Mouse (Mus musculus) heart, postnatal 25 days (tissue): ENCODE measurements around the gene Prex1. TPM values are rescaled to one million over a fixed set of nuclear protein-coding genes. Genes with fewer than 3 reads are reported as not detected.

Source experiments
- DNase-seq: peaks from one replicate; pipeline ENCODE4 v3.0.0; 2022; ENCODE audit warnings: low spot score
- intact Hi-C: fragments of 180-260 bp; cut with DNase I; formaldehyde crosslinking; loops from one replicate; pipeline ENCODE4 v1.15.1; 2025
- total RNA-seq, 2 experiments: library from RNA; stranded (reverse); gene quantifications; 2 replicates each; pipeline ENCODE4 v1.2.3; 2021

Gene Prex1
- total RNA-seq, 2 experiments from 2014 or later: 5.9 to 6.6 TPM

DNA sequence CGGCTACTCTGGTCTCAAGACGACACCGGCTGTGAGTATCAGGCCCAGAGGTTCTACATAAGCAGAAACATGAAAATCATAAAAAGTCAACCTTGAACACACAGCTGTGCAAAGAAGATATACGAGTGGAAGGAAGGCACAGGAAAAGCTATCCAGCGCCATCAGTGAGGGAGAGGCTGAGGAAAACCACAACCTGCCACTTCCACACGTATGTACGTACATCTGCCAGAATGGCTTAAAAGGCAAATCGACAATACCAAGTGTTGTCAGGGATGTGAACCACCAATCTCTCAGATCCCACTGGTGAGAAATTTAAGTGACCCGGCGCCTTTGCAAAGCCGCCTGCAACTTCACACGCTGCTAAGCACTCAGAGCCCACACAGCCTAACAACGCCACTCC, 47.5 kb downstream of the Prex1 start:
- intact Hi-C loops: no loop called here
- DNase-seq: no peak

DNA sequence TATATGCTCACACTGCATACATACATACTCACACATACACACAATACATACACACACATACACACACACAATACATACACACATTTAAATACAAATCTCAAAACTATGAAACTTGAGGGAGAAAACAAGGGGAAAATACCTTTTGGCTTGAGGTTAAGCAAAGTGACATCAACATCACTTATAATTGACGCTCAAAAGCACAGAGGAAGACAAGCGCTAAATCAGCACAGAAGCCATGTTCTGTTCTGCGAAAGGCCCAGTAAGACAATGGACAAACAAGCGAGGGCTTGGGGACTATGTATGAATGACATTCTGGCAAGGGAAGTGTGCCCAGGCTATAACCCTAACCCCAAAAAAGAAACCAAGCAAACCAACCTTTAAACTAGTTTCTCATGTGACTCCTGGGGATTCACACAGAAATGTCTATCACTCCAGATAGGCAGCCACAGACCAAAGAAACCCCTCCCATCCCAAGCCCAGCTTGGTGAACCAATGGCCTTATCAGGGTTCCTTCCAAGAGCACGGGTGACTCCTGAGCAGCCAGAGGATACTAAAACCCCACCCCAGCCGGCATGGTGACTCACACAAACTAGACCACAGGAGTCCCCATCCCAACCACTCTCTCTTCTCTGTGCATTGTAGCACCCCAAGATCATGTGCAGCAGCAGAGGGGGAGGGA, 48.2 kb downstream of the Prex1 start:
- no peak for DNase-seq
- intact Hi-C loops: no loop called here

DNA sequence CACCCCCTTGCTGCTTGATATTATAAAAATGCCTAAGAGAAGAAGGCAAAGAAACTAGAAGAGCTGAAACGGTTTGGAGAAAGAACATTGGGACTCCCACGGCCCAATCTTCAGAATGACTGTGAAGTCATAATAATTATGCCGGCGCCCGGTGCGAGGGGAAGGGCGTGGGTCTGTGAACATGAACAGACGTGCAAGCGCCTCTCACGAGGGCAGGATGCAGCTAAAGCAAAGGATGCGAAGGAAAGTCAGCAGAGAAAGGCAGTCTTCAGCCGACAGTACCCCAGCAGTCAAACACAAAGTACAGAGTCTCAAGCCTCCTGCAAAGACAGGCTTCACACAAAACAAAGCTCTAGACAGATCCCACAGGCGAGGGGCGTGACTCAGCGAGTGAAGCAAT, 49.1 kb downstream of the Prex1 start:
- no peak for DNase-seq
- intact Hi-C loops: no loop called here

DNA sequence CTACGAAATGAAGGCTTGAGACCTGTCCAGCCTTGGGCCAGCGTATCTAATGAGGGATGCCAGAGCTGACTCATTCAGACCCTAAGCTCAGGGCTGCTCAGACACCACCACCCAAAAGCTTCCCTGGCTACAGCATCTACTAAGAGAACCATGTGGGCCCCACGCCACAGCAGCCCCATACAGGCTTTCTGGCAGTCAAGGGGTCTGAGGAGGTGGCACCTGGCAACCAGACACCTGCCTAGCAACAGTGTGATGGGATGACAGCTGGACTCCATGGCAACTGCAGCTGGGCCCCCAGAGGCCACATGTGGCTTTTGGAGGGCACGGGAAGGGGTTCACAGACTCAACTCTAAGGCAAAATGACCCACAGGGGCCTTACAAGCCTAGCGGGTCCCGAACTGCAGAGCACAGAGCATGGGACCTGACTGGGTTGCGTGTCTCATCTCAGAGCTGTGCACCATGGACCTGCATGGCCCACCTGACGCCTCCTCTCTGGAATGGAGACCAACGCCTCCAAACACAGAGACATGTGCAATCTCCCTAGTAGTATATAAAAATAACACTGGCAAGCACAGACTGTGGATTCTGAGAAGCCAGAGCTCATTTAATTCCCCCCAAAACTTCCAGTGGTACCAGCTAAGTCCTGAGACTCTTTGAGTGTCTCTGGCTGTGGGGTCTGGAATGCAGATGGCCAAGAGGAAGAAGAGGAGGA, 50.2 kb downstream of the Prex1 start:
- intact Hi-C loops: no loop called here
- no peak for DNase-seq

DNA sequence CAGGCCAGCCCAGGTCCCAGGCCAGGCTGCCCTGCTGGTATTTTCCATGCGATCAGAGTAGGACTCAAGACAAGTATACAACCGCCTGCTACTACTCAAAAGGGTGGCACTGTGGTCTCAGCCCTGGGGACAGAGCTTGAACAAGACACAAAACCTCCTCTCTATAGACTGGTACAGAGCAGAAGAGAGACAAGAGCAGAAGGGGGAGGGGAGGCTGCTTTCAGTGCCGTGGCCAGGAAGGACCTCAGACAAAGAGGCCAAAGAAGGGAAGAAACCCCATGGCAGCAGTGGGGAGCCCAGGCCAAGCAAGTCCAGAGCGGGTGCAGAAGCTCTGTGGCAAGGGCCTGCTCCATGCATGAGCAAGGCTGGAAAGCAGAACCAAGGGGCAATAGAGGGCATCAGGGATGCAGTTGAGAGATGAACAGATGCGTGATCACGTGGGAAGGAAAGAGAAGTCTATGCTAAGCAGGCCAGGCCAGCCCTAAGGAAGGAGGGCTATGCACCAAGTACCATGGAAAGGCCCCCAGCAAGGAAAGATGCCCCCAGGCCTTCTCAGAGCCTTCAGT, 51.0 kb downstream of the Prex1 start:
- no peak for DNase-seq
- intact Hi-C loops: no loop called here

DNA sequence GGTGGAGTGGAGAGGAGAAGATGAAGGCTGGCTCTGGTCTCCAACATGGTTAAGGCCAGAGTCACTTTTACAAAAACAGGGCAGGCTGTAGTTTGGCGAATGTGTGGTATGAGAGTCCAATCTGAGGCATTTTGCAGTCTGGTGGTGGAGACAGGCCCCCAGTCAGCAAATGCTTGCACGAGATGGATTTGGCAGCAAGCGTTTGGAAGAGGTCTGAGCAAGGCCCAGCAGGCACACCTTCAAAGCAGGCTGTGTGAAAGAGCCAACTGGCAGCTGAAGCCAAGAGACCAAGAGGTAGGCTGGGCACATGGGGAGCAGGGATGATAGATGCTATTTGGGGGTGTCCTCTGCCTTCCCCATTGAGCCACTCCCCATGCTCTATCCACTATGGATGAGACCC, 51.7 kb downstream of the Prex1 start:
- no peak for DNase-seq
- intact Hi-C loops: no loop called here

DNA sequence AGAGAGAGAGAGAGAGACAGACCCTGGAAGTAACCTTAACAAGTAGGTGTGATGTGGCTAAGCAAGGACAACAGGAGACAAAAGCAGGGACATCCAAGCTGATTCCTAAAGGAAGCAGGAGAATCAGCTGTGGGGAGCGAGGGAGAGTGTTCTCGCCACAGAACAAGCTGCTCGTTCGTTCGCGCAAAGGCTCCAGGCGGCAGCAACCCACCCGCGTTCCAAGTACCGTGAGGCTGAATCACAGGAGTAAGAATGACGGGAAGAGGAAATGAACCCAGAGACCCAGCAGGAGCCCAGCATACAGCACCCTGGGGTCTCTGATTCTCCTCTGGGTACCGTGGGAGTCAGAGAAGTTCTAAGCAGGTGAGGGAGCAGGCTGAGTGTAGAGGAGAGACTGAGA, 52.1 kb downstream of the Prex1 start:
- no peak for DNase-seq
- intact Hi-C loops: no loop called here

DNA sequence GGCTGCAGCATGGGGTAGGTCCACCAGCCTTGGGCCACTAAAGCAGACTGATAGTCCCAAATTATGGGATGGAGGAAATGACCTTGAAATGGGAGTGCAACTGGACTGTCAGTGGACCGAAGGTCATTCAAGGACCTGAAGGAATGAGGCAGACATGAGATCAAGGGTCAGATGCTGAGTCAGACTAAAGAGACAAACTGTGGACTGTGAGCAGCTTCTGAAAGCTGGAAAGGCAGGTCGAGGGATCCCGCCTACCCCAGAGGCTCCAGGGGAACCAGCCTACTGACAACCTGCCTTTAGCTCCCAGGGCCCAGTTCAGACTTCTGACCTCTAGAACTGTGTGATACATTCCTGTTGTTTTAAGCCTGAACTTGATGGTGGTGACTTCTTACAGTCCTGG, 55.3 kb downstream of the Prex1 start:
- no peak for DNase-seq
- intact Hi-C loops: no loop called here

DNA sequence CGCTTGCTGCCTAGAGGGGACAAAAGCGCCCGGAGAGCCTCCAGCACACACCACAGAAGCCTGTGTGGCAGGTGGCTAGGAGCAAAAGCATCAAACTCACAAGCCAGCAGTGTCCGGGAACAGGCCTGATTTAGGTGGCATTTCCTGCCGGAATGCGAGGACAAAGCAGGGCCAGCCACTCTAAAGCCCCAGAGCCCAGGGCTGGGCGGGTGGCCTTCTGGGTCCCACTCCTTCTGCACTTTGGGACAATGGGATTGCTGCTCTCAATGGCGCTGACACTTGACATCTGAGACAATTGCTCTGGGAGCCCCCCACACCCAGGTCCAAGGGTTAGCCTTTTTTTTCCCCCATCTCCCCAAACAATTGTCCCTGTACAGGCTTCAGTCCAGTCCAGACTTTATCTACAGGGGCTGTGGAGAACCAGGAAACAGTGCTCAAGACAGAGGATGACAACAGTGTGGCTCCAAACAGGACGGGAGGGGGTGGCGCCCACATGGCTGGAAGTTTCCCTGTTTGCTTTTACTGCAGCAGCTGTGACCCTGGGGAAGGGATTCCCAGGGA, 56.1 kb downstream of the Prex1 start:
- DNase-seq: no peak
- intact Hi-C loops: no loop called here

DNA sequence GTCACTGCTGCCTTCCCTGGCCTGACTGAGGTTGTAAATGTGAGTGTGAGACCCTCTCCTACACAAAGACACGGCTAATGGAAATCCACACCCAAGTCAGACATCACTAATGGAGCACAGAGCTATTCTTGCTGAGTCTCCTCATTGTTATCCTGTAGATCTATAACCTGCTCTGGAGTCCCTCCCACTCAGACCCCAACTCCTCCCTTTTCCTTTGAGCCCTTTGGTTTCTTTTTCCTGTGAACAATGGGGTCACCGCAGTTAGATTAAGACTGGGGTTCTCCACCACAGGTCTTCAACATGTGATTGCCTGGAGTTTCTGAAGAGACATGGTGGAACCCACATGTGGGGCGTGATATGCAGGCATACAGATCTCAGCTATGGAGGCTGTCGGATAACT, 57.0 kb downstream of the Prex1 start:
- intact Hi-C loops: no loop called here
- DNase-seq: no peak

DNA sequence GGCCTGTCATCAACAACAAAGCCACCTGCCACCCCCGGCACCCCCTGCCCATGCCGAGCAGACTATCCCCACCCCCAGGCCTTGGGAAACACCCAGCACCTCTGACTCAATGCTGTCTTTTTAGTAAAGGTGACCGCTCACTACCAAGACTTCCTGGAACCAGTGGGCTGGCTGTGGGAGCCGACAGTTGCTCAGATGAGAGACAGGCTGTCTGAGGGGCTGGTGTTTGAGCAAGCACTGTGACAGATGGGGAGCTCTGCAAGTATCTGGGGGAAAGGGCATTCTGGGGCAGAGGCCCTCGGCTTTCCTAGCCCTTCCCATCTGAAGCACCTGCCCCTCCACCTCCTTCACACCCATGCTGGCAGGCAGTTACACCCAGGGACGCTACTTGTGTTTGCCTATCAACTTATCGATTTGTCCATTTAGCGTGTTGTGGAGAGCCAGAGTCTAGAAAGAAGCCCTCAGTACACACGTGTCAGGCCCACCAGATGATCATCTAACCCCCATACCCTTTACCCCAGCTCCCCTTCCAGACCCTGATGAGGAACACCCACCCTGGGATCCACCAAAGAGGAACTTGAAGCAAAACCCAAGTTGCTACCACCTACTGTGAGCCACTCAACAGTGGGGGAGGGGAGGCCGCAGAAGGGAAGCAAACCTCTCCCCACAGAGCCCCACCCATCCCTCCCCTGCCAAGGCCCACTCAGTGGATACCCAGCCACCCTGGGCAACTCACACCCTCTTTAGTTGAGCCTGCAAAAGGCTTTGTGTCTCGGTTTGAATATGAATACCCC, 57.7 kb downstream of the Prex1 start:
- intact Hi-C loops: no loop called here
- no peak for DNase-seq

DNA sequence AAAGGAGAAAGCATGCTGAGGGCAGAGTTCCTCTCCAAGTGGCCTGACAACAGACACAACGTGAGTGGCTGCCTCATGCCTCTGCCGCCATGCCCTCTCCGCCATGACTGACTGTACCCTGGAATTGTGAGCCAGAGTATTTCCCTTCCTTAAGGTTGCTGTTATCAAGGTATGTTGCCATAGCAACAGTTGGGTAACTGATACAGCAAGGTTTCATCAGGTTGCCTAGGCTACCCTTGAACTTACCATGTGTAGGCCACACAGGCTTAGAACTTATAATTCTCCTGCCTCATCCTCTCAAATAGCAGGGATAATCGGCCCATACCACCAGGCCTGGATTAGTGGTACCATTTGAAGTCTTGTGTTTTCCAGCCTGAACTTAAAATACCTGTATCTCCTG, 58.3 kb downstream of the Prex1 start:
- intact Hi-C loops: no loop called here
- no peak for DNase-seq

DNA sequence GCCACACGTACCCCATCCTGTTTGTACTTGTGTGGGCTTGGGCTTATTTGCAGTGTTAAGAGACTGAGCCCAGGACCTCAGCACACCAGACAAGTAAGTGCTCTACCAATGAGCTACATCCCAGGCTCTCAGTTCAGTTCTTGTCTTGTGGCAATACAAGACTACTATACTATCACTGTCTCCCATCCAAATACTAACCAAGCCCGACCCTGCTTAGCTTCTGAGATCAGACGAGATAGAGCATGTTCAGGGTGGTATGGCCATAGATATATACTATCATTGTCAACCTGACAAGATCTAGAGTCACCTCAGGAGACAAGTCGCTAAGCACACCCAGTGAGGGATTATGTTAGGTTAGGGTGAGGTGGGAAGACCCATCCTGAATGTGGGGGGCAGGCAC, 58.8 kb downstream of the Prex1 start:
- intact Hi-C loops: no loop called here
- no peak for DNase-seq

DNA sequence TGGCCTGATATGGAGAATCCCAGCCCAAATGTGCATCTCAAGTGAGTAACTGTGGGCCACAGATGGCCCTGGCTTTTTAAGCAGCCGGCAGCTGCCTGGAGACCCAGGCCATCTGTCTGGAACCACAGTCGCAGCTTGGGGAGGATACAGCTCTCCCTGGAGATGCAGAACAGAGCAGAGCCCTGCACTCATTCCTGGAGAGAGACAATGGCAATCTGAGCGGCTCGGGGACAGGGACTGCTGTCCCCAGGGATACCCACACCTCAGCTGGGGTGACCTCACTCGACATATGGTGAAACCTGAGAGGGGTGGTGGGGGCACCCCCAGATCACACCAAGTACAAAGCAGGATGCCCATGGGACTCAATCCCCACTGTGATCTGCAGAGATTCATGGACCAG, 60.1 kb downstream of the Prex1 start:
- intact Hi-C loops: no loop called here
- DNase-seq: no peak

DNA sequence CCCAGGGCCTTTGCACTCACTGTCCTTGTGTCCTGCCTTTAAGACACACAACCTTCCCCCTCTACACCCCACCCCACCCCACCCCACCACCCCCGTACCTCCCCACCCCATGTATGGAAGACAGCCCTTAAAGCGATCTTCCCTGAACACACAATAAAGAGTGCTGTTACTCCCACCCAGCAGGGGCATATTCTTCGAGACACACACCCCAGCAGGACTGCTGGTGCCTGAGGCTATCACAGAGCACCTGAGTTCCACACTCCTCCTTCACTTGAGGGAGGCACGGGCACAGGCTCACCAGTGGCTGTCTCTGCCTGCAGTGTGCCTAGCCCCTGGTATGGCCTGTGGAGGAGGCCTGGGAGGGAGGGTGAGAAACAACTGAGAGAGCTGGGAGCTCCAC, 61.0 kb downstream of the Prex1 start:
- DNase-seq: no peak
- intact Hi-C loops: no loop called here

DNA sequence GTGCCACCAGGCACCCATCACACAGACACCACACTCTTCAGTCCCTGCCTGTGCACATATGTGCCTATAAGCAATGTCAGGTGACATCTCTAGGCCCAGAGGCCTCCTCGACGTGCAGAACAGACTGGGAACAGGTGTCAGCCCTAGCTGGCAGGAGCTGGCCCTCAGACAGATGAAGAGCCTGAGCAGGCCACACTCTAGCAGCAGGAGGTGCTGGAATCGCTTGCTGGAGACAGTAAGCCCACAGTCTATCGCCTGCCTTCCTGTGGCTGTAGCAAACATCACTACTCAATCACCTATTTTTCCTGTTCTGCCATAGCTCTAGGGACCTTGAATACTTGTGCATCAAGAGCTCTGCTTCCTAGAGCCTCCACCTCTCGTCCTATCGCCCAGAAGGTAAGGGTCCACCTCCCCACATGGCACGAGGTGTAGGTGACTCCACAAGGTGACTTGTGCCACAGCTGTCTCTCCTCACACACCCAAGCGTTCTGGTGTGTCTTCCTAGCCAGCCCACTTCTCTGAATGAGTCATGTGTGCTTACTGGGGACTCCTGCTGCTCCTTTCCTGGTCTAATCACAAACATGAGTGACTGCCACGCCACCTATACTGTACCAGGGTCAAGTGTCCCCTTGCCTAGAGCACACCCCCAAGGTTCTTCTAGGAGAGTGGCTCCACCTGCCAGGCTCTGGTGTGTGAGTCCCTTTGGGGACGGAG, 62.2 kb downstream of the Prex1 start:
- intact Hi-C loops: no loop called here
- DNase-seq: no peak

DNA sequence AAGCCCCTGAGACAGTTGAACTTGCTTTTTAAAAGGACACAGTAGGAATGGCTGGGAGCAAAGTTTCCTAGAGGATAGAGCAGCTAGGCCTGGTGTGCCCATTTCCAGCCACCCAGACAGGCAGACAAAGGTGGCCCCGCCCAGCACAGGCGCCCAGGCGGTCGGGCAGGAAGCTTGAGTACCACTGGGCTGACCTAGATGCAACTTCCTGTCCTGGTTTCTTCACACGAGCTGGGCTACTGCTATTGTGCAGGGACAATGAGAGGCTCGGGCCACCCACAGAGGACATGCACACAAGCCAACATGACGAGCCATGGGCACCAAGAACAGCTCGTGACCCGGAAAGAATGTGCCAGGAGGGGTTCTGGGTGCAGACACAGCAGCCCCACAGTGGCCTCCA, 63.2 kb downstream of the Prex1 start:
- intact Hi-C loops: no loop called here
- peak; percentile 26 for DNase-seq

DNA sequence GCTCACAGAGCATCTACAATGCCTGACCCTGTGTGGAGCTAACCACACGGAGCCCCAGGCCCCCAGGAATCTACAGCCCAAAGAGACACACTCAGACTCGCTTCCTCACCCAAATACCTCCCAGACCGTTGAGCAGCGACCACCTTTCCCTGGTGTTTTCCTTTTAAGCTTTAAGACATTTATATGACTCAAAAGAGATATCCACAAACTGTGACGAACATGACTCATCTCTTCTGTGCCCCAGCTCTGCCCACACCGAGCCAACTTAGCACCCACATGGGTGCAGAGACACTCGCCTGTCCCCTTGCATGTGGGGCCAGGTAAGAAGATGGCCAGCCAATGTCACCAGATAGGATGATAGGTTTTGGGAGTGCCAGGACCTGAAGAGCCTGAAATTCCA, 66.4 kb downstream of the Prex1 start:
- DNase-seq: no peak
- intact Hi-C loops: no loop called here

DNA sequence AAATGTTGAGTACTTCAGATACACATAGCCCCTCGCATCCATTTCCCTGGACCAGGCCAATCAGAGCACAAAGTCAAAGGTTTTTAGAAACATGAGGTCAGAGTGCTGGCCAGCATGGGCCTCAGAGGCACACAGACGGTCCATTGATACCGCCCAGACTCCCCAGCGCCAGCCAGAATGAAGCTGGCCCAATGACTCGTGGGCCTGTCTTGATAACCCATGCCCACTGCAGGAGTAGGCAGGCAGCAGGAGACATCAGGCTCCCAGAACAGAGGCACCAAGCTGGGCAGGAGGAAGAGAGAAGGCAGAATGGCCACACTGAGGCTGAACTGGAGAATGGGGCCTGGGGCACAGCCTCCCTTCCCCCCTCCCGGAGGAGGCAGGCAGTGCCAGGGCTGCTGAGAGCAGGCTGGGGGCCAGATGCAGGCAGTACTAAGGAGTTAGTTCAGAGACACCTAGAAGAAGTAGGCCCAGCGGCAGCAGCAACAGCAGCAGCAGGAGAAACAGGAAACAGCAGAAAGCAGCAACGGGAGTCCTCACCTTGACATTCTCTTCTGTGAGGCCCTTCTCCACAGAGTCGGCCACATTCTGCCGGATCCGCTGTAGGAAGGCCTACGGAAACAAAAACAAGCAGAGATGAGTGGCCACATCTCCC, 67.1 kb downstream of the Prex1 start:
- intact Hi-C loops: no loop called here
- no peak for DNase-seq

DNA sequence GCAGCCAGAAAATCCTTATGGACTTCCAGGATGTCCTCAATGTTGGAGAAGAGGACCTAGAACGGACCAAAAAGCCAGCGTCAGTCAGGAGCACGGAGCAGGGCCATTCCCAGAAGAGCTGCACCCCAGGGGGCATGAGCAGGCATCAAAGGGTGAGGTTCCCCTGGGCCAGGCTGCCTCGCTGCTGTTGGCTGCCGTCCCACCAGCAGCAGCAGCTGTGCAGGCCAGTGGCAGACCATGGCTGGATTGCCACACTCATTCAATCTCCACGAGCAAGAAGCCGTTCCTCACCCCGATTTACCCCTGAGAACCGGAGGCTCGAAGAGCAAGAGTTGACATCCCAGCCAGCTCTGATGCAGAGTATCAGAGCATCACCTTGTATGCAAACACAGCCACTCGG, 68.8 kb downstream of the Prex1 start:
- no peak for DNase-seq
- intact Hi-C loops: no loop called here
